Mouse (Mus musculus) spleen, postnatal 14 days (tissue): Measurements from ENCODE around the gene Akap13.
A peak's percentile ranks its signal among the peaks of the same experiment; 100 is the strongest.

ENCODE experiments used
- DNase-seq, 2 experiments: peaks; one replicate each; pipeline ENCODE4 v3.0.0; 2021 to 2022; ENCODE audit warnings: low spot score in 2 of 2

Akap13 gene

DNA sequence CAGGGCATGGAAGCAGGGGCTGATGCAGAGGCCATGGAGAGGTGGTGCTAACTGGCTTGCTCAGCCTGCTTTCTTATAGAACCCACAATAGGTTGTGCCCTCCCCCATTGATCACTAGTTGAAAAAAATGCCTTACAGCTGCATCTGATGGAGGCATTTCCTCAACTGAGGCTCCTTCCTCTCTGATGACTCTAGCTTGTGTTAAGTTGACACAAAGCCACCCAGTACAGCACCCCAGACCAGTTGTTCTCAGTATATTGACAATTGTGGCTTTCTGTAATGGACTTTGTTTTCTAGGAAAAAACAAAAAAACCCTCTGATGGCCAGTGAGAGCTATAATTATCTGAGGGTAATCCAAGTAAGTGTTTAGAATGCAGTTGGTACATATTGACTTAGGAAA is 178.1 kb downstream of the Akap13 start:
- DNase-seq: no peak

GRCm38 (mm10) chr7:75633807-75634526 is 178.6 kb downstream of the Akap13 start:
- no peak for DNase-seq

GRCm38 (mm10) chr7:75638769-75639168 is 183.4 kb downstream of the Akap13 start:
- no peak for DNase-seq

DNA sequence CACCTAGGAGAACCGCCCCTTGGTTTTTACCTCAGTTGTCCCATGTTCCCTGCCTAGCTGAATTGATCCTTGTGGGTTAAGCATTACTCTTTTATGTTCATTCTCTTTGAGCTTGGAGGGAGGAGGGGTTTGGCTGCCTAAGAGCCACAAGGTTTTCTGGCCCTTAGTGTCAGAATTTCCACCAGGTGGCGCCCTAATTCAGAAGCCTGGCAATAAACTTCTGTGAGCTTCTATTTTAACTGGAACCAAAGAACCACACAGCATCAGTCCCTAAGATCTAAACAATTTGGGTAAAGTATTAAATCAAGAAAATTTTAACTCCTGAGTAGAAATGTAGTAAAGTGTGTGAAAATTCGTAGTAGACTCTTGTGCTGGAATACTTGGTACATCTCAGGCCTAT is 184.2 kb downstream of the Akap13 start:
- peak; percentile 57 to 78 for DNase-seq

GRCm38 (mm10) chr7:75640074-75640473 is 184.7 kb downstream of the Akap13 start:
- DNase-seq: no peak

DNA sequence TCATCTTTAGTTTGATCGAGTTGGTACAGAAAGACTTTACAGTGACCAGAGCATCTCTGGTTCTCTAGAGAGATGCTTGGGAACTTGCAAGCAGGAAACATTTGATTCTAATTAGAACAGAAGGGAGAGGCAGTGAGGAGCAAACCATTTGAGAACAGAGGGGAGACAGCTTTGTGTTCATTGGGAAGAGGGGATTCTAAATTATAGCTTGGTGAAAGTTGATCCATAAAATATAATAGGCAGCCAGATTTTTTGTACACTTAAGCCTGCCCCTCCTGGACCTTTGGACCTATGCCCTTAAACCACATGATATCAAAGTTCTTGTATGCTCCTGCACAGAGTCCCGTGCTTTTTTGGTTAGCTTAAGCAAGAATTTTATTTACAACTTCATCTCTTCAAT is 185.3 kb downstream of the Akap13 start:
- no peak for DNase-seq

DNA sequence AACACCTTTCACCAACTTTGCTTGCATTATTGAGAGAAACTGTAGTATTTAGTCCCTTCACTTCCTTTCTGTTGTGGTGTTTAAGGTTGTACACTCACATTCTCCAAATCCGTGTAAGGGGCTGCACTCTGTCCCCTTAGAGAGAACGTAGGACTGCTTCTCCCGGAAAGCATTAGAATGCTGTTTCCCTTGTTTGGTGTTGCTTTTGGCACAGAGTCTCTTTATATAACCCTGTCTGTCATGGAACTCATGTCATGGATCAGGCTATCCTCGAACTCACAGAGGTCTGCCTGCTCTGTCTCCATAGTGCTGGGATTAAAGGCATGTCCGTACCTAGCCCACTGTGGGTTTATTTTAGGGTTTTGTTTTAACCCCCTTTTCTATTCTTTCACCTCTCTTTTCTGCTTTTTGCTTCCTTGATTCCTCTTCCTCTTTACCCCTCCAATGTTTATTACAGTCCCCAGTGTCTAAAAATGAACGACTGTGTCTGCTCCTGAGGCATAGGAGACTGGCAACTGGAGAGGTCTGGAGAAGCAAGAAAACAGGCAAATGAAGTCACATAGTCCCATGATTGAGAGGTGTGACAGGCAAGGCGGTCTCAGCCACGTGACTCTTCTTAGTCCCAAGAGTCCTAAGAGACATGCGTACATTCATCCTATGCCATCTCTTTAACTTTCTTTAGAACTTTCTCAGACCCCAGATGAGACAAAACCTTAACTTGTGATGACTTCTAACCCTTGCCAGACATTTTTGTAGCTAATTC is 186.3 kb downstream of the Akap13 start:
- no peak for DNase-seq

DNA sequence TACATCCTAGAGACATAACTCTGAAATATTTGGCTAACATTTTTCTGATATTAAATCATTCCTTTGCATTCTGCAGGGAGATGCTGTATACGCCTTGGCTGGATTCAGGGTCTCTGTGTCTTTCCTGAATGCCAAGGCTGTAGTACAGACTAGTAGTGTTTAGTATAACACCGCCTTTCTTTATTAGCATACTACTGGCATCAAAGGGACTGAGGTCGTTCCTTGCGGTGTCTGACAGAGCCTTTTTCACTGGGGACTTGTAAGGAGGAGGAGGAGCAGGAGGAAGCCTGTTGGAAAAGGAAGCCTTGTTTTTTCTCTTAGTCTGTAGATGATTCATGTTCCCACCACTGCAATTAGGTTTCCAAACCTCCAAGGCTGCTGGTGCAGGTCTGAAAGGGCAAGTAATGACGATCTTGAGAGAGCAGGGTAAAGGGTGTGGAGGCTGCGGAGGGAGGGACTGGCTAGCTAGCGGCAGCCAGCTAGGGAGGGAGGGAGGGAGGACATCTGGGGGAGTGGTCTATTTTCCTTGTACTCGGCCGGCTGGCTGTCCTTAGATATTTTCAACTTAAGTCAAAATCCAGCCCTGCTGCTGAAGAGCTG is 186.9 kb downstream of the Akap13 start:
- no peak for DNase-seq

- no peak for DNase-seq
Observed at GRCm38 (mm10) chr7:75642846-75643563, 187.7 kb downstream of the Akap13 start.

DNA sequence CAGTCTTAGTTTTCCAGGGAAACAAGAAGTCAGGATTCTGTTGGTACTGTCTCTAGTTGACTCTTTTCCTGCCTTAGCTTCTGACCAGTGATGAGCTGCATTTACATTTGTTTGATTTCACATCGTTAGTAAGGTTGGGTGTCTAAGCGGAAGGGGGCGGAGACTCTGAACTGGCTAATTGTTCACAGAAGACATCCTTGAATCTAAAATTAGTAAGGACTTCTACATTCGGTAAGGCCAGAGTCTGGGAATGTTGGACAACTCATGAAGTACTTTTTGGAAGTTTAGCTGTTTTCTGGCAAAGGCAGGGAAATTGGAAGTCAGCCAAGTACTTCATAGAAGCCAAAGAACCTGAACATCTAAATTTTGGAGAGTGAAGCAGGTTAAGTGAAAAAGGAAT is 188.7 kb downstream of the Akap13 start:
- DNase-seq: no peak

DNA sequence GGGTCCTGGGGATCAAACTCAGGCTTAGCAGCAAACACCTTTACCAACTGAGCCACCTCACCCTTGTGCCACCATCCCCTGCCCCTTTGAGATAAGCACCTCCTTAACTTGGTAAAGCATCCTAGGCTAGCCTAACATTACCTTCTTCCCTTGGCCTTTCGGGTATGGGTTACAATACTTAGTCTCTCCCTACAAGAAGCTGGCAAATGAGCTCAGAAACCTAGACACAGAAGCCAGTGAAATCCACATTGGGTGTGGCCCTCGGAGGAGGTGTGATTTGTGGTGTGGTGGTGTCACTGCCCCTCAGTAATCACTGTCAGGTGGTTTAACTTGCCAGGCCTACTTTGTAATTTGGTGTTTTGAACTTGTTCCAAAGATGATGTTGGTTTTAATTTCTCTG is 189.3 kb downstream of the Akap13 start:
- DNase-seq: no peak

- no peak for DNase-seq
Observed at GRCm38 (mm10) chr7:75645156-75645933, 190.0 kb downstream of the Akap13 start.

DNA sequence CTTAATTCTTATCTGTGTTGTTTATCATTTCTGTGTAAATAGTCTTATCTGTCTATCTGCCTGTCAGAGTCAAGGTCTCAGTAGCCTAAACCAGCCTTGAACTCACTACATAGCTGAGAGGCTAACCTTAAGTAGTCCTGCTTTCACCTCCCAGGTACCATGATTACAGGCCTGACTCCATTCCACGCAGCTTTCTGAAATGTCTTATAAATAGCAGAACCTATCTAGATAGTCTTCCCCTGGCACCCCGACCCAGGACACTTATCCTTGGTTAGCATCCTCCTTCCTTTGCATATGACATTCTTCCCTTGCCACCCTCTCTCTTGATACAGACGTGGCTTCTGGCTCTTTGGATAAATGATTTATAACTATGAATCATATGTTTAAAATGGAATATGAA is 192.7 kb downstream of the Akap13 start:
- no peak for DNase-seq

GRCm38 (mm10) chr7:75648961-75649360 is 193.6 kb downstream of the Akap13 start:
- no peak for DNase-seq

GRCm38 (mm10) chr7:75649966-75650365 is 194.6 kb downstream of the Akap13 start:
- no peak for DNase-seq

- no peak for DNase-seq
Observed at GRCm38 (mm10) chr7:75653684-75654317, 198.5 kb downstream of the Akap13 start.

GRCm38 (mm10) chr7:75655180-75656074 is 200.1 kb downstream of the Akap13 start:
- no peak for DNase-seq

DNA sequence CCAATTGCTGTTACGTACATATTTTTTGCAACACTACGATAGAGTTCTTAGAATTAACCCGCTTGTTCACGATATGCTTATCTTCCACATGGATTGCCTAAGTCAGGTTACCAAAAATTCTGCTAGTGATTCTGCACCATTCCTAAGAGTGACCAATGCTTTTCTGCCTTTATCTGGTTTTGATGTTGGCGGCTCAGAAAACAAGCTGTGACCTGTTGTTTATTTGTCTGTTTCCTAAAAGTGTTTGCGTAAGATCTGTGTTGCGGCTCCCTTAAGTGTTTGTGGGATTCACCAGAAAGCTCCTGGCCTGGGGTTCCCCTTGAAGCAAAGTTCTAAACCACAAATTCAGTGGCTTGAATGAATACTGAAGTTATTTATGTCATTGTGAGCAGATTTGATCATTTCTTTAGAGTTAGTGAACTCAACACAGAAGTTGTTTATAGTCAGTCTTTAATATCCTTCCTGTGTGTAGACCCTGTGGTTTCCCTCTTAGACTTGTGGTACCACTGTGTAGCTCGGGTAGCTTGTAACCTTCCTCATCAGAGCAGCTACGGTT is 201.0 kb downstream of the Akap13 start:
- no peak for DNase-seq

GRCm38 (mm10) chr7:75656896-75657295 is 201.6 kb downstream of the Akap13 start:
- DNase-seq: no peak

GRCm38 (mm10) chr7:75664455-75664854 is 209.1 kb downstream of the Akap13 start:
- DNase-seq: no peak
